Mouse (Mus musculus): ENCODE measurements around the gene Hspb11. TPM values are rescaled to one million over a fixed set of nuclear protein-coding genes. Genes with fewer than 3 reads are reported as not detected.

Hspb11 gene
- polyA plus RNA-seq, 1 experiment from 2014 or later = 43.5 TPM

GRCm38 (mm10) chr4:107240196-107240595 lies 13.2 kb upstream of the Hspb11 start:
- H3K4me3 ChIP-seq (ENCODE audit: inconsistent target) = no peak overlapping the region
- 98% methylated on average over 6 of the region's 6 CpGs for whole genome bisulfite sequencing (ENCODE audit: missing documents)
- H3K27ac ChIP-seq = no peak overlapping the region
- H3K36me3 ChIP-seq (ENCODE audit: inconsistent target) = peaks cover 10% of the 10 kb centered on the region; the same call in 1 of the 2 replicates
- H3K79me2 ChIP-seq (ENCODE audit: inconsistent target) = no peaks in the 10 kb centered on the region

GRCm38 (mm10) chr4:107243365-107244333 lies 9.7 kb upstream of the Hspb11 start:
- Histone ChIP-seq H3K36me3 (ENCODE audit: inconsistent target) (peaks cover 10% of the 10 kb centered on the region; the same call in 1 of the 2 replicates), H3K27ac (no peak overlapping the region), H3K4me3 (ENCODE audit: inconsistent target) (no peak overlapping the region), H3K79me2 (ENCODE audit: inconsistent target) (no peaks in the 10 kb centered on the region; the same call in 1 of the 2 replicates)
- WGBS (ENCODE audit: missing documents) = 90% methylated on average over 4 of the region's 6 CpGs

GRCm38 (mm10) chr4:107245368-107245767 lies 8.0 kb upstream of the Hspb11 start:
- Histone ChIP-seq H3K4me3 (ENCODE audit: inconsistent target) (no peak overlapping the region), H3K79me2 (ENCODE audit: inconsistent target) (peaks cover 10% of the 10 kb centered on the region; the same call in 1 of the 2 replicates), H3K27ac (no peak overlapping the region), H3K36me3 (ENCODE audit: inconsistent target) (peaks cover 4% of the 10 kb centered on the region; the same call in 1 of the 2 replicates)
- 76% methylated on average over 2 of the region's 2 CpGs for WGBS (ENCODE audit: missing documents)

- no peak overlapping the region for H3K27ac ChIP-seq
- no peaks in the 10 kb centered on the region; the same call in 1 of the 2 replicates for H3K36me3 ChIP-seq (ENCODE audit: inconsistent target)
- peaks cover 10% of the 10 kb centered on the region; the same call in 1 of the 2 replicates for H3K79me2 ChIP-seq (ENCODE audit: inconsistent target)
- H3K4me3 ChIP-seq (ENCODE audit: inconsistent target) = no peak overlapping the region
- 83% methylated on average over 1 of the region's 1 CpGs for WGBS (ENCODE audit: missing documents)
Observed at GRCm38 (mm10) chr4:107246040-107246439, 7.4 kb upstream of the Hspb11 start.

- Histone ChIP-seq H3K4me3 (ENCODE audit: inconsistent target) (no peak overlapping the region), H3K79me2 (ENCODE audit: inconsistent target) (peaks cover 10% of the 10 kb centered on the region; the same call in 1 of the 2 replicates), H3K27ac (no peak overlapping the region), H3K36me3 (ENCODE audit: inconsistent target) (no peaks in the 10 kb centered on the region; the same call in 1 of the 2 replicates)
- 69% methylated on average over 9 of the region's 9 CpGs for WGBS (ENCODE audit: missing documents)
Observed at GRCm38 (mm10) chr4:107247110-107247509, 6.3 kb upstream of the Hspb11 start.

- H3K79me2 ChIP-seq (ENCODE audit: inconsistent target) = peaks cover 10% of the 10 kb centered on the region; the same call in 1 of the 2 replicates
- H3K36me3 ChIP-seq (ENCODE audit: inconsistent target) = no peaks in the 10 kb centered on the region; the same call in 1 of the 2 replicates
- 98% methylated on average over 3 of the region's 3 CpGs for WGBS (ENCODE audit: missing documents)
- no peak overlapping the region for H3K27ac ChIP-seq
- no peak overlapping the region for H3K4me3 ChIP-seq (ENCODE audit: inconsistent target)
Observed at GRCm38 (mm10) chr4:107248061-107248460, 5.3 kb upstream of the Hspb11 start.

GRCm38 (mm10) chr4:107249471-107249870 lies 3.9 kb upstream of the Hspb11 start:
- Histone ChIP-seq H3K36me3 (ENCODE audit: inconsistent target) (no peaks in the 10 kb centered on the region), H3K27ac (no peak overlapping the region), H3K79me2 (ENCODE audit: inconsistent target) (peaks cover 10% of the 10 kb centered on the region; the same call in 1 of the 2 replicates), H3K4me3 (ENCODE audit: inconsistent target) (no peak overlapping the region)
- 90% methylated on average over 1 of the region's 2 CpGs for WGBS (ENCODE audit: missing documents)

GRCm38 (mm10) chr4:107250494-107250893 lies 2.9 kb upstream of the Hspb11 start:
- WGBS (ENCODE audit: missing documents) = 32% methylated on average over 4 of the region's 4 CpGs
- Histone ChIP-seq H3K36me3 (ENCODE audit: inconsistent target) (no peaks in the 10 kb centered on the region), H3K79me2 (ENCODE audit: inconsistent target) (peaks cover 10% of the 10 kb centered on the region; the same call in 1 of the 2 replicates), H3K4me3 (ENCODE audit: inconsistent target) (no peak overlapping the region), H3K27ac (no peak overlapping the region)

GRCm38 (mm10) chr4:107252522-107252921 lies 871 bp upstream of the Hspb11 start:
- peak overlapping the region; percentile 47 for H3K4me3 ChIP-seq (ENCODE audit: inconsistent target)
- H3K79me2 ChIP-seq (ENCODE audit: inconsistent target) = peaks cover 10% of the 10 kb centered on the region; the same call in 1 of the 2 replicates
- H3K27ac ChIP-seq = no peak overlapping the region
- WGBS (ENCODE audit: missing documents) = 4% methylated on average over 10 of the region's 11 CpGs
- no peaks in the 10 kb centered on the region for H3K36me3 ChIP-seq (ENCODE audit: inconsistent target)

GRCm38 (mm10) chr4:107254414-107254813 lies 1.0 kb downstream of the Hspb11 start:
- Histone ChIP-seq H3K36me3 (ENCODE audit: inconsistent target) (no peaks in the 10 kb centered on the region), H3K4me3 (ENCODE audit: inconsistent target) (peak overlapping the region; percentile 55), H3K27ac (peak overlapping the region; percentile 10; the same call in 1 of the 2 replicates), H3K79me2 (ENCODE audit: inconsistent target) (peaks cover 2% of the 10 kb centered on the region; the same call in 1 of the 2 replicates)
- WGBS (ENCODE audit: missing documents) = 61% methylated on average over 3 of the region's 3 CpGs

- Histone ChIP-seq H3K36me3 (ENCODE audit: inconsistent target) (no peaks in the 10 kb centered on the region), H3K79me2 (ENCODE audit: inconsistent target) (no peaks in the 10 kb centered on the region), H3K27ac (no peak overlapping the region), H3K4me3 (ENCODE audit: inconsistent target) (no peak overlapping the region)
- 68% methylated on average over 4 of the region's 4 CpGs for WGBS (ENCODE audit: missing documents)
Observed at GRCm38 (mm10) chr4:107260001-107260400, 6.6 kb downstream of the Hspb11 start.

- H3K79me2 ChIP-seq (ENCODE audit: inconsistent target) = no peaks in the 10 kb centered on the region
- H3K36me3 ChIP-seq (ENCODE audit: inconsistent target) = no peaks in the 10 kb centered on the region
- WGBS (ENCODE audit: missing documents) = 95% methylated on average over 4 of the region's 4 CpGs
- H3K4me3 ChIP-seq (ENCODE audit: inconsistent target) = no peak overlapping the region
- H3K27ac ChIP-seq = no peak overlapping the region
Observed at GRCm38 (mm10) chr4:107273683-107274082, 20.3 kb downstream of the Hspb11 start.

GRCm38 (mm10) chr4:107274511-107274910 lies 21.1 kb downstream of the Hspb11 start:
- no peak overlapping the region for H3K27ac ChIP-seq
- WGBS (ENCODE audit: missing documents) = 95% methylated on average over 5 of the region's 5 CpGs
- no peak overlapping the region for H3K4me3 ChIP-seq (ENCODE audit: inconsistent target)
- H3K36me3 ChIP-seq (ENCODE audit: inconsistent target) = no peaks in the 10 kb centered on the region
- no peaks in the 10 kb centered on the region for H3K79me2 ChIP-seq (ENCODE audit: inconsistent target)

GRCm38 (mm10) chr4:107278188-107278707 lies 24.9 kb downstream of the Hspb11 start:
- H3K36me3 ChIP-seq (ENCODE audit: inconsistent target) = no peaks in the 10 kb centered on the region
- no peaks in the 10 kb centered on the region for H3K79me2 ChIP-seq (ENCODE audit: inconsistent target)
- WGBS (ENCODE audit: missing documents) = 85% methylated on average over 8 of the region's 8 CpGs
- no peak overlapping the region for H3K4me3 ChIP-seq (ENCODE audit: inconsistent target)
- H3K27ac ChIP-seq = no peak overlapping the region
